Mouse (Mus musculus) cortical plate, adult 2 months (tissue): ENCODE data around the gene Saysd1.

Experiments
- CTCF ChIP-seq: fragments of 200-500 bp; IDR thresholded peaks from 2 replicates; pipeline ENCODE4 v1.5.1; 2011; ENCODE audit warnings: mild to moderate bottlenecking, control low read depth, low read length; ENCODE audit not compliant: insufficient read depth; ENCODE audit errors: extremely low read depth
- POLR2A ChIP-seq: fragments of 200-500 bp; IDR thresholded peaks from 2 replicates; pipeline ENCODE4 v1.6.1; 2011; ENCODE audit warnings: mild to moderate bottlenecking, low read length, control low read depth; ENCODE audit not compliant: insufficient read depth; ENCODE audit errors: extremely low read depth

DNA sequence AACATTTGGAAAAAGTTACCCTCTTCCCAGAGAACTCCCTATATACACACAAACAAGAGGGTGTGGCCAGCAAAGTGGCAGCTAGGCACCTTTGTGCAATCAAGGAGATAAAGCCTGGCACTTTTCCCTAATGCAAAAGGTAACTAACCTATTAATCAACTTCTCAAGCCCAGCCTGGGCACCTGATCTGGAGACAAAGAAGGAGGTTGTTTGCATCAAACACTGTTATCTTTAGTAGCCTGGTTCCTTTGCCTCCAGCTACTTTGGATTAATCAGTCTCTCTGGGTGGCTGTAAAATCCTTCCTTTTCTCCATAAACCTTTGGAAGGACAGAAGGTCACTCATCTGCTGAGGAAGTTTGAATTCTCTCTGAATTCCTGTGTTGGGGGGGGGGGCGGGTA, 27.4 kb downstream of the Saysd1 start:
- TF ChIP-seq CTCF (no peak), POLR2A (no peak)
